Mouse (Mus musculus): Measurements from ENCODE around the gene Ehbp1l1. TPM values are rescaled to one million over a fixed set of nuclear protein-coding genes. Genes with fewer than 3 reads are reported as not detected.

Gene Ehbp1l1
- polyA plus RNA-seq, 1 experiment from 2014 or later: 39.7 TPM

DNA sequence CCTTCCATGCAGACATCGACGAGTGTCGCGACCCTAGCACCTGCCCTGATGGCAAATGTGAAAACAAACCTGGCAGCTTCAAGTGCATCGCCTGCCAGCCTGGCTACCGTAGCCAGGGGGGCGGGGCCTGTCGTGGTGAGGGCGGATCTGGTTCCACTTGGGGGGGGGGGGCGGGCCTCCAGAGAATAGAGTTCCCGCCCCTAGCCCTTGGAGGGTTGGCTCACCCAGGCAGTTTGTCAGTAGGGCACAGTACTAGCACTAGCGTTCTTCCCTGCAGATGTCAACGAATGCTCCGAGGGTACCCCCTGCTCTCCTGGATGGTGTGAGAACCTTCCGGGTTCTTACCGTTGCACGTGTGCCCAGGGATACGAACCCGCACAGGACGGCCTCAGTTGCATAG lies 25.6 kb upstream of the Ehbp1l1 start:
- CTCF ChIA-PET: interaction anchor here (4.9 kb wide), 1 partner anchor 16 kb away, joined by 20 read pairs; no protein-coding TSS in a partner anchor
- in situ Hi-C loops (cut with MboI; ENCODE audit: low pct_unique_long_range_greater_than_20kb): no loop called here
- ATAC-seq: no peak
- no peaks in the 10 kb centered on the region for H3K27me3 ChIP-seq
- TF ChIP-seq CTCF (IDR thresholded peaks at IDR 0.05): no peak
- DNase-seq (ENCODE audit: low read depth, low spot score): no peak
- POLR2A ChIA-PET: interaction anchor here (0.6 to 1.0 kb wide), 2 partner anchors 15 to 102 kb away, joined by 3 read pairs; no protein-coding TSS in a partner anchor

DNA sequence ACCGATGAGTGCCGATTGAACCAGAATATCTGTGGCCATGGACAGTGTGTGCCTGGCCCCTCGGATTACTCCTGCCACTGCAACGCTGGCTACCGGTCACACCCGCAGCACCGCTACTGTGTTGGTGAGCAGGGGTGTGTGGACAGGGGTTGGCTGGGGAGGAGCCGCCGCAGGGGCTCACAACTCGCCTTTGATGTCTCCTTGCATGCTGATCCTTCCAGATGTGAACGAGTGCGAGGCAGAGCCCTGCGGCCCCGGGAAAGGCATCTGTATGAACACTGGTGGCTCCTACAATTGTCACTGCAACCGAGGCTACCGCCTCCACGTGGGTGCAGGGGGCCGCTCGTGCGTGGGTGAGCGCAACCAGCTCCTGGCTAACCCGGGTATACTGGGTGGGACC lies 24.8 kb upstream of the Ehbp1l1 start:
- ChIA-PET POLR2A (interaction anchor here (3.1 kb wide), 1 partner anchor 8 kb away, joined by 25 read pairs; no protein-coding TSS in a partner anchor), CTCF (no interaction called here)
- no peak for TF ChIP-seq CTCF (IDR thresholded peaks at IDR 0.05)
- ATAC-seq (no peak), DNase-seq (ENCODE audit: low read depth, low spot score) (no peak)
- H3K27me3 ChIP-seq: no peaks in the 10 kb centered on the region
- in situ Hi-C loops (cut with MboI; ENCODE audit: low pct_unique_long_range_greater_than_20kb): no loop called here

DNA sequence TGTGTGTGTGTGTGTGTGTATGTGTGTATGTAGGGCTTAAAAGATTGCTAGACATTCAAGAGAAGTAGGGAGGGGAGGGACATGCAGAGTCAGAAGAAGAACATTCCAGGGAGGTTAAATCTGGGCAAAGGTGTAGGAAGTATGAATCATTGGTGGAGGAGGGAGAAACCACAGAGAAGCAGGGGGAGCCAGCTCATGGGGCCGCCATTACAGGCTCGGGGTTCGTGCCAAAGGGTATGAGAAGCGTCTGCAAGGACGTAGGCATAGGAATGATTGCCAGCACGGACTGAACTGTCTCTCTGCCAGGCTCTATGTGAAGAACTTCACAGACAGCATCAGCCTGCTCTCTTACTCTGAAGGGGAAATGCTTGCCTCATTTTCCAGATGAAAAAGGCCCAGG lies 23.4 kb upstream of the Ehbp1l1 start:
- CTCF ChIA-PET: interaction anchor here (1.0 to 2.4 kb wide), 4 partner anchors 10 to 61 kb away, joined by 3 to 6 read pairs (median 4); partner anchors contain the start of genes Fam89b, Map3k11 and Pcnx3
- in situ Hi-C loops (cut with MboI; ENCODE audit: low pct_unique_long_range_greater_than_20kb): no loop called here
- POLR2A ChIA-PET: interaction anchor here (0.9 to 3.1 kb wide), 5 partner anchors 10 to 21 kb away, joined by 3 to 25 read pairs (median 5); partner anchors contain the start of gene Scyl1
- ATAC-seq: no peak
- no peak for DNase-seq (ENCODE audit: low read depth, low spot score)
- H3K27me3 ChIP-seq: no peaks in the 10 kb centered on the region
- no peak for TF ChIP-seq CTCF (IDR thresholded peaks at IDR 0.05)

DNA sequence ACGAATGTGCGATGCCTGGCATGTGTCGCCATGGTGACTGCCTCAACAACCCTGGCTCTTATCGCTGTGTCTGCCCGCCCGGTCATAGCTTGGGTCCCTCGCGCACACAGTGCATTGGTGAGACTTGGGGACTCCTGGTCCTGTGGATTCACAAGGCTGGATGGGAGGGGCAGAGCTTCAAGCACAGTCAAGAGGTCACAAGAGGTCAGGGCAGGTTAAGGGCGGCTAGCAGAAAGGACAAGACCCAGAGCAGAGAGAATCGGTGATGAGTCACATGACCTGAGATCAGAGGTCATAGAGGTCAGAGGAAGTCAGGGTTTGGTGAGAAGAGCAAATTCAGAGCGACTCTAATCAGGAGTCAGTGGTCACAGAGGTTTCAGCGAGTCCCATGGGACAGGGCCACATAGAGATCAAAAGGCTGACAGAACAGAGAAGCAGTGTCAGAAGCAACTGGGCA lies 20.8 kb upstream of the Ehbp1l1 start:
- POLR2A ChIA-PET: interaction anchor here (1.0 to 1.9 kb wide), 2 partner anchors 12 to 21 kb away, joined by 5 to 7 read pairs; partner anchors contain the start of gene Ehbp1l1
- TF ChIP-seq CTCF (IDR thresholded peaks at IDR 0.05): no peak
- in situ Hi-C loops (cut with MboI; ENCODE audit: low pct_unique_long_range_greater_than_20kb): no loop called here
- DNase-seq (ENCODE audit: low read depth, low spot score): no peak
- ATAC-seq: no peak
- CTCF ChIA-PET: no interaction called here
- H3K27me3 ChIP-seq: no peaks in the 10 kb centered on the region

DNA sequence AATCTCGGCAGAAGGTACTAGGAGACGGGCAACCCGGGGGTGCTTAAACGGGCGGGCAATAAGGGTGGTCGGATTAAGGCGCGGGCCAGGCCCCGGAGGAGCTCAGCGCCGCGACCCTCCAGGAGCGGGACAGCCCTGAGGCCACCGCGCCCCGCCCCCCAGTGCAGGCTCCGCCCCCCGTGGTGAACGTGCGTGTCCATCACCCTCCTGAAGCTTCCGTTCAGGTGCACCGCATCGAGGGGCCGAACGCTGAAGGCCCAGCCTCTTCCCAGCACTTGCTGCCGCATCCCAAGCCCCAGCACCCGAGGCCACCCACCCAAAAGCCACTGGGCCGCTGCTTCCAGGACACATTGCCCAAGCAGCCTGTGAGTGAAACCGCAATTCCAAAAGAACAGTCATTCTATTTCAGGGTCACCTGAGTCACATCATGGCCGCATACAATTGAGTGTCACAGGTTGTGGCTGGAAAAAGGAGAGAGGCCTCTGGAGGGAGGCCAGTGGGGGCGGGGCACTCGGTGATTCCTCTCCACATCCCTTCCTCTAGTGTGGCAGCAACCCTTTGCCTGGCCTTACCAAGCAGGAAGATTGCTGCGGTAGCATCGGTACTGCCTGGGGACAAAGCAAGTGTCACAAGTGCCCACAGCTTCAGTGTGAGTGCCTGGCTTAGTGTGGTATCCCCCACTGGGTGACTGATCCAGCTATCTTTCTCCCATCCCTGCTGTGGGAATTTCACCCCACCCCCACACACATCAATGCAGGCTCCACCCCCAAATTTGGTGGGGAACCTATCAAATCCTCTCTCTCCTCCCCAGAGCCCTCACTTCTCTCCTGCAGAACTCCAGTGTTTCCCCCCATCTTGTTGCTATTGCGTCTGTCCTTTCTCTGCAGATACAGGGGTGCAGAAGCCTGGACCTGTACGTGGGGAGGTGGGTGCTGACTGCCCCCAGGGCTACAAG lies 19.9 kb upstream of the Ehbp1l1 start:
- POLR2A ChIA-PET: interaction anchor here (1.5 to 1.9 kb wide), 2 partner anchors 11 to 13 kb away, joined by 3 to 7 read pairs; no protein-coding TSS in a partner anchor
- DNase-seq (ENCODE audit: low read depth, low spot score): no peak
- no peaks in the 10 kb centered on the region for H3K27me3 ChIP-seq
- no peak for TF ChIP-seq CTCF (IDR thresholded peaks at IDR 0.05)
- CTCF ChIA-PET: no interaction called here
- ATAC-seq: no peak
- in situ Hi-C loops (cut with MboI; ENCODE audit: low pct_unique_long_range_greater_than_20kb): no loop called here

DNA sequence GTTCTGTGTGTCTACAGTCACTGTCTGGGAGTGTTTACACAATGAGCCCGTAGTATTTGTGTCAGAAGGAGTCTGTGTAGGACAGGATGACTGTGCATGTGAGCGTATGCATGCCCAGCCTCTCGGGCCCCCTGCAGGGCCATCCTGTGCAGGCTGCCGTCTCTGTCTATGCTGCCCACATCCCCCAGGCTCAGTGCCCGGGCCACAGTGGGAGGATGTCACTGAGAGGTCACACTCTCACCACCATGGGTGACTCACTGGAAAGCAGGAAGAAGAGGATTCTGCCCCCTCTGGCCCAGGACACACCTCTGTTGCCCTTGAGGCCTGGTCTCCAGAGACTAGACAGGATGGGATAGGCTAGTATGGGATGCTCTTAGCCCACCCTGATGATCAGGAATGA lies 17.5 kb upstream of the Ehbp1l1 start:
- ChIA-PET POLR2A (interaction anchor here (0.6 to 4.5 kb wide), 7 partner anchors 9 to 100 kb away, joined by 3 to 38 read pairs (median 4); partner anchors contain the start of genes Ehbp1l1 and Fam89b), CTCF (interaction anchor here (1.1 to 2.7 kb wide), 2 partner anchors 15 to 44 kb away, joined by 4 to 17 read pairs; partner anchors contain the start of gene Fam89b)
- DNase-seq (ENCODE audit: low read depth, low spot score) (no peak), ATAC-seq (peak; percentile 59)
- TF ChIP-seq CTCF (IDR thresholded peaks at IDR 0.05): no peak
- no peaks in the 10 kb centered on the region for H3K27me3 ChIP-seq
- in situ Hi-C loops (cut with MboI; ENCODE audit: low pct_unique_long_range_greater_than_20kb): no loop called here

DNA sequence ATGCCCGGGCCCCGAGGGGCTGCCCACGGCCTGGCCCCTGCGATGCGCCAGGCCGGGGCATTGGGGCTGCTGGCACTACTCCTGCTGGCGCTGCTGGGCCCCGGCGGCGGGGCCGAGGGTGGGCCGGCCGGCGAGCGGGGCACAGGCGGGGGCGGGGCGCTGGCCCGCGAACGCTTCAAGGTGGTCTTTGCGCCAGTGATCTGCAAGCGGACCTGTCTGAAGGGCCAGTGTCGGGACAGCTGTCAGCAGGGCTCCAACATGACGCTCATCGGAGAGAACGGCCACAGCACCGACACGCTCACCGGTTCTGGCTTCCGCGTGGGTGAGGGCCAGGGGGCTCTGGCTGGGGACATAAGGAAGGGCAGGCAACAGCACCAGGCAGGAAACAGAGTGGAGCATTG lies 16.1 kb upstream of the Ehbp1l1 start:
- ChIA-PET CTCF (interaction anchor here (1.1 to 2.7 kb wide), 3 partner anchors 13 to 45 kb away, joined by 4 to 17 read pairs (median 5); partner anchors contain the start of gene Fam89b), POLR2A (interaction anchor here (0.6 to 4.5 kb wide), 13 partner anchors 8 to 101 kb away, joined by 3 to 38 read pairs (median 4); partner anchors contain the start of genes Fam89b and Scyl1)
- DNase-seq (ENCODE audit: low read depth, low spot score) (no peak), ATAC-seq (no peak)
- TF ChIP-seq CTCF (IDR thresholded peaks at IDR 0.05): no peak
- in situ Hi-C loops (cut with MboI; ENCODE audit: low pct_unique_long_range_greater_than_20kb): no loop called here
- H3K27me3 ChIP-seq: no peaks in the 10 kb centered on the region

DNA sequence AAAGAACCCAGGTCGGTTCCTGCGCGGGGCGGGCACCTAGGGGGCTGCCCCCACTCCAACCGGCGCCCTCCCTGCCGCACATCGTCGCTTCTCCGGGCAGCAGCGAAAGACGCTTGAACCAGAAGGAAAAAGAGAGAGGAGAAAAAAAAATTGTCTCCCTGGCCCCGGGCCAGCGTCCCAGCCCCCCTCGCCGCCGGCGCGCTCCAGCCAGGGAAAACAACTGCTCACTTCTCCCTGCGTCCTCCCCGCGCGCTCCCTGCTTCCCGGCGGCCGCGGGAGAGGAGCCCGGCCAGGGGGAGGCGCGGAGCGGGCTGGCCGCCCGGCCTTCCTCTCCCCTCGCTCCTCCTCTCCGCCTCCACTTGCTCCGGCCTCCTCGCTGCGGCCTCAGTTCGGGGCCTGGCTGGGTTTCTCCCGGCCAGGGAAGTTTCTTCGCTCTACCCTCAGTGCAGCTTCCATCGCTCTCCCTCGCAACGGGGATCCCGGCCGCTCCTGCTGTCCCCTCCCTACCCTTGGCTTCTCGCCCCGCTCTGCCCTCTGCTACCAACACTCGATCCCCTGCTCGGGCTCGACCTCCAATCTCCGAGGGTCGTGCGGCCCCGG lies 15.6 kb upstream of the Ehbp1l1 start:
- in situ Hi-C loops (cut with MboI; ENCODE audit: low pct_unique_long_range_greater_than_20kb): no loop called here
- ATAC-seq (peak; percentile 27), DNase-seq (ENCODE audit: low read depth, low spot score) (no peak)
- CTCF ChIA-PET: interaction anchor here (1.3 to 2.7 kb wide), 3 partner anchors 13 to 31 kb away, joined by 5 to 17 read pairs (median 5); partner anchors contain the start of gene Fam89b
- POLR2A ChIA-PET: interaction anchor here (0.6 to 4.5 kb wide), 7 partner anchors 11 to 70 kb away, joined by 3 to 38 read pairs (median 5); partner anchors contain the start of genes Ehbp1l1 and Fam89b
- TF ChIP-seq CTCF (IDR thresholded peaks at IDR 0.05): no peak
- no peaks in the 10 kb centered on the region for H3K27me3 ChIP-seq

DNA sequence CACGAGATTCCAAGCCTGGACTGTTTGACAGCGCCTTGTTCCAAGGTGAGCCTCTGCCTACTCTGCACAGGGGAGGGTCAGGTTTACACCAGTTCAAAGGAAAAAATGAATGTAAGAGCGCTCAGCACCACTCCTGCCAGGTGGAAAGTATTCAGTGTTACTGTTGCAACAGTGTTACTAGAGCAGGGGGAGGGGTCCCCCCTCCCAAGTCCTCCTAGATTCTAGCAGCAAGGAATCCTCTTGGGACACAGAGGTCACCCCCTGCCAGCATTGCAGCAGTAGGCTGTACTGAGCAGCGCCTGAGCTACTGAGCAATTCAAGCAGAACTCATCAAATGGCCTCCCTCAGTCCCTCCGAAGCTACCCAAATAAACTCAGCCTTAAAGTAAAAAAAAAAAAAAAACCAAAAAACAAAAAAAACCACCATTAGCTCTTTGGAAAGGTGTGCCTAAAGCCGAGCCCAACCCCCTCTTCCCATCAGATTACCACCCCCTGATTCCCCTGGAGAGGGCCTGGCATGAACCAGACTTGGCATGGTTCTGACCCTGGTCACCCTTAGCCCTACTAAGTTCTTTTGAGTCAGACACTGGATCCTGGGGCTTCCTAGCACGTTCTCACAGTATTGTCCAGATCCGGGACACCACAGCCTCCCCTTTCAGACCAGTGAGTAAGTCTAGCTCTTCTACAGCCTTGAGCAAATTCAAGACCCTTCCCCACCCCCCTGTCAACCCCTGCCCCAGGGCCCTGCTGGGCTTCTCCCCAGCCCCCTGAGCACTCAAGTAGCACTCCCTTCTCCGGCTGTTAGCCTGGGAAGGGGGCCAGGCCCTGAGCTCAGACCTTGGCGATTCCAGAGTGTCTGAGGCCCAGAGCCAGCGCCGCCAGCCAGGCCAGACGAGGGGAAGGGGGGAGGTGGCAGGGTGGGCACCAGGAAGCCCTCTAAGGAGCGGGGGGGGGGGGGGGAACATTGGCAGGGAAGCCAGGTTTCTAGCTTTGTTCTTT lies 14.5 kb upstream of the Ehbp1l1 start, which contains the start of gene Ltbp3:
Gene Ltbp3, plus strand, starts transcription at position 585 of the 998 bp plus-strand sequence.
- in situ Hi-C loops (cut with MboI; ENCODE audit: low pct_unique_long_range_greater_than_20kb): no loop called here
- no peak for TF ChIP-seq CTCF (IDR thresholded peaks at IDR 0.05)
- CTCF ChIA-PET: interaction anchor here (0.9 to 2.7 kb wide), 3 partner anchors 12 to 30 kb away, joined by 3 to 17 read pairs (median 5); partner anchors contain the start of genes Ehbp1l1 and Fam89b
- ATAC-seq: no peak
- no peak for DNase-seq (ENCODE audit: low read depth, low spot score)
- POLR2A ChIA-PET: interaction anchor here (0.6 to 4.5 kb wide), 9 partner anchors 11 to 1392 kb away, joined by 3 to 38 read pairs (median 3); partner anchors contain the start of genes Ehbp1l1 and Fam89b
- H3K27me3 ChIP-seq: no peaks in the 10 kb centered on the region
